Mouse (Mus musculus): ENCODE measurements around the gene Hmgcl. TPM values are rescaled to one million over a fixed set of nuclear protein-coding genes. Genes with fewer than 3 reads are reported as not detected.
A peak's percentile ranks its signal among the peaks of the same experiment; 100 is the strongest.

Gene Hmgcl
- total and polyA plus RNA-seq, 3 experiments = 71.9 to 80.4 (median 72.6) TPM

GRCm38 (mm10) chr4:135948142-135948541 is 1.9 kb downstream of the Hmgcl start:
- Histone ChIP-seq H3K27me3 (ENCODE audit: control insufficient read depth, insufficient read depth, low read length) (no peaks in the 10 kb centered on the region), H3K9ac (ENCODE audit: low read depth, low read length) (no peak overlapping the region), H3K79me2 (replicated peaks; ENCODE audit: control insufficient read depth, insufficient read depth, low read length) (peaks cover 3% of the 10 kb centered on the region; the same call in 1 of the 2 replicates), H3K27ac (peak overlapping the region; percentile 54), H3K4me1 (ENCODE audit: control insufficient read depth, insufficient read depth, low read length) (peaks cover 17% of the 10 kb centered on the region), H3K4me3 (peak overlapping the region; percentile 13), H3K36me3 (ENCODE audit: control insufficient read depth, insufficient read depth, low read length) (no peaks in the 10 kb centered on the region)
- intact Hi-C loops (cut with DNase I) = no loop called here
- WGBS = 62% methylated on average over 8 of the region's 8 CpGs
- peak; percentile 36; the same call in 1 of the 2 replicates for TF ChIP-seq POLR2A (IDR thresholded peaks at IDR 0.05; ENCODE audit: insufficient read depth, low read depth, low read length)
- TF ChIP-seq CTCF (IDR thresholded peaks at IDR 0.05) = no peak
- peak; percentile 83 for TF ChIP-seq EP300 (IDR thresholded peaks at IDR 0.05; ENCODE audit: insufficient read depth, low read depth, low read length)
- DNase-seq = no peak

GRCm38 (mm10) chr4:135949475-135949874 is 3.2 kb downstream of the Hmgcl start:
- H3K4me3 ChIP-seq = no peak overlapping the region
- intact Hi-C loops (cut with DNase I) = no loop called here
- no peaks in the 10 kb centered on the region for H3K27me3 ChIP-seq (ENCODE audit: control insufficient read depth, insufficient read depth, low read length)
- peaks cover 3% of the 10 kb centered on the region; the same call in 1 of the 2 replicates for H3K79me2 ChIP-seq (replicated peaks; ENCODE audit: control insufficient read depth, insufficient read depth, low read length)
- DNase-seq = peak in 1 of 2 experiments; percentile 54
- H3K36me3 ChIP-seq (ENCODE audit: control insufficient read depth, insufficient read depth, low read length) = no peaks in the 10 kb centered on the region
- 51% methylated on average over 10 of the region's 10 CpGs for WGBS
- no peak for TF ChIP-seq CTCF (IDR thresholded peaks at IDR 0.05)
- TF ChIP-seq EP300 (IDR thresholded peaks at IDR 0.05; ENCODE audit: insufficient read depth, low read depth, low read length) = no peak
- no peak for TF ChIP-seq POLR2A (IDR thresholded peaks at IDR 0.05; ENCODE audit: insufficient read depth, low read depth, low read length)
- no peak overlapping the region for H3K9ac ChIP-seq (ENCODE audit: low read depth, low read length)
- peak overlapping the region; percentile 54 for H3K27ac ChIP-seq
- peaks cover 16% of the 10 kb centered on the region for H3K4me1 ChIP-seq (ENCODE audit: control insufficient read depth, insufficient read depth, low read length)

DNA sequence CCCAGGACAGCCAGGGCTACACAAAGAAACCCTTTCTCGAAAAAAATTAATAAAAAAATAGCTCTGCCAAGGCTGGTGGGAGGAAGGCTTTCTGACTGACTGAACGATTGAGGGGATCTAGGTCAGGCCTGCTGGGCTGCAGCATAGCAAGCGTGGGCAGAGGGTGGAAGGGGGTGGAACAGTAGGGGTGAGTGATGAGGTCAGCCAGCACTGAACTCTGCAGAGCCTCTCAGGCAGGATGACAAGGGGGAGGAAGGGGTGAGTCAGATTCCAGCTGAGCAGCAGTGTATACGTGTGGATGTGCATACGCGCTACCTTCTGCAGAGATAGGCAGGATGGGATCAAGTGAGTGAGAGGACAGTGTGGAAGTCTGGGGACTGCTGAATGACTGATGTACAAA is 3.7 kb downstream of the Hmgcl start:
- H3K79me2 ChIP-seq (replicated peaks; ENCODE audit: control insufficient read depth, insufficient read depth, low read length) = peaks cover 3% of the 10 kb centered on the region; the same call in 1 of the 2 replicates
- H3K27me3 ChIP-seq (ENCODE audit: control insufficient read depth, insufficient read depth, low read length) = no peaks in the 10 kb centered on the region
- H3K4me1 ChIP-seq (ENCODE audit: control insufficient read depth, insufficient read depth, low read length) = peaks cover 16% of the 10 kb centered on the region
- H3K4me3 ChIP-seq = no peak overlapping the region
- TF ChIP-seq CTCF (IDR thresholded peaks at IDR 0.05) (no peak), EP300 (IDR thresholded peaks at IDR 0.05; ENCODE audit: insufficient read depth, low read depth, low read length) (0 out of 2 replicates have a peak, but pooled peaks have one; percentile 5), POLR2A (IDR thresholded peaks at IDR 0.05; ENCODE audit: insufficient read depth, low read depth, low read length) (no peak)
- intact Hi-C loops (cut with DNase I) = no loop called here
- H3K27ac ChIP-seq = peak overlapping the region; percentile 54
- 25% methylated on average over 6 of the region's 6 CpGs for WGBS
- no peaks in the 10 kb centered on the region for H3K36me3 ChIP-seq (ENCODE audit: control insufficient read depth, insufficient read depth, low read length)
- no peak for DNase-seq
- no peak overlapping the region for H3K9ac ChIP-seq (ENCODE audit: low read depth, low read length)

GRCm38 (mm10) chr4:135950365-135950764 is 4.1 kb downstream of the Hmgcl start:
- Histone ChIP-seq H3K4me1 (ENCODE audit: control insufficient read depth, insufficient read depth, low read length) (peaks cover 16% of the 10 kb centered on the region), H3K36me3 (ENCODE audit: control insufficient read depth, insufficient read depth, low read length) (no peaks in the 10 kb centered on the region), H3K79me2 (replicated peaks; ENCODE audit: control insufficient read depth, insufficient read depth, low read length) (peaks cover 3% of the 10 kb centered on the region; the same call in 1 of the 2 replicates), H3K27ac (peak overlapping the region; percentile 54; the same call in 1 of the 2 replicates), H3K27me3 (ENCODE audit: control insufficient read depth, insufficient read depth, low read length) (no peaks in the 10 kb centered on the region), H3K4me3 (no peak overlapping the region), H3K9ac (ENCODE audit: low read depth, low read length) (no peak overlapping the region)
- 77% methylated on average over 6 of the region's 6 CpGs for WGBS
- no peak for DNase-seq
- no peak for TF ChIP-seq CTCF (IDR thresholded peaks at IDR 0.05)
- no peak for TF ChIP-seq POLR2A (IDR thresholded peaks at IDR 0.05; ENCODE audit: insufficient read depth, low read depth, low read length)
- no peak for TF ChIP-seq EP300 (IDR thresholded peaks at IDR 0.05; ENCODE audit: insufficient read depth, low read depth, low read length)
- intact Hi-C loops (cut with DNase I) = no loop called here

- Histone ChIP-seq H3K79me2 (replicated peaks; ENCODE audit: control insufficient read depth, insufficient read depth, low read length) (peaks cover 3% of the 10 kb centered on the region; the same call in 1 of the 2 replicates), H3K36me3 (ENCODE audit: control insufficient read depth, insufficient read depth, low read length) (no peaks in the 10 kb centered on the region), H3K4me3 (no peak overlapping the region), H3K27me3 (ENCODE audit: control insufficient read depth, insufficient read depth, low read length) (no peaks in the 10 kb centered on the region), H3K4me1 (ENCODE audit: control insufficient read depth, insufficient read depth, low read length) (peaks cover 13% of the 10 kb centered on the region), H3K27ac (no peak overlapping the region), H3K9ac (ENCODE audit: low read depth, low read length) (no peak overlapping the region)
- no peak for TF ChIP-seq EP300 (IDR thresholded peaks at IDR 0.05; ENCODE audit: insufficient read depth, low read depth, low read length)
- TF ChIP-seq POLR2A (IDR thresholded peaks at IDR 0.05; ENCODE audit: insufficient read depth, low read depth, low read length) = no peak
- peak; percentile 51 for TF ChIP-seq CTCF (IDR thresholded peaks at IDR 0.05)
- DNase-seq = no peak
- intact Hi-C loops (cut with DNase I) = no loop called here
- 97% methylated on average over 3 of the region's 3 CpGs for WGBS
Observed at GRCm38 (mm10) chr4:135951505-135951904, 5.3 kb downstream of the Hmgcl start.

DNA sequence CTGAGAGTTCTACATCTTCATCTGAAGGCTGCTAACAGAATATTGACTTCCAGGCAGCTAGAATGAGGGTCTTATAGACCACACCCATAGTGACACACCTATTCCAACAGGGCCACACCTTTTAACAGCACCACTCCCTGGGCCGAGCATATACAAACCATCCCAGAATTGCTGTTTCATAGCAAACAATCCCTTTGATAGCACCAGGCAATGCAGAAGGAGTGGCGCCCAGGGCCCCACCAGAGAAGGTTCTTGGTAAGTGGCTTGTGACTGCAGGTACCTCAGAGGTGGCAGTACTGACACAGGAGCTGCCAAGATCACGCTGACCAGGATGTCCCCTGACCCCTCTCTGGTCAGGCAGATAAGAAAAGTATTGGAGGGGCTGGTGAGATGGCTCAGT is 6.9 kb downstream of the Hmgcl start:
- Histone ChIP-seq H3K4me1 (ENCODE audit: control insufficient read depth, insufficient read depth, low read length) (peaks cover 11% of the 10 kb centered on the region), H3K27ac (no peak overlapping the region), H3K4me3 (no peak overlapping the region), H3K36me3 (ENCODE audit: control insufficient read depth, insufficient read depth, low read length) (no peaks in the 10 kb centered on the region), H3K9ac (ENCODE audit: low read depth, low read length) (no peak overlapping the region), H3K27me3 (ENCODE audit: control insufficient read depth, insufficient read depth, low read length) (no peaks in the 10 kb centered on the region), H3K79me2 (replicated peaks; ENCODE audit: control insufficient read depth, insufficient read depth, low read length) (peaks cover 3% of the 10 kb centered on the region; the same call in 1 of the 2 replicates)
- intact Hi-C loops (cut with DNase I) = no loop called here
- 87% methylated on average over 3 of the region's 3 CpGs for WGBS
- TF ChIP-seq CTCF (IDR thresholded peaks at IDR 0.05) (no peak), POLR2A (IDR thresholded peaks at IDR 0.05; ENCODE audit: insufficient read depth, low read depth, low read length) (no peak), EP300 (IDR thresholded peaks at IDR 0.05; ENCODE audit: insufficient read depth, low read depth, low read length) (no peak)
- no peak for DNase-seq

All from heart, adult 2 months (tissue).